Mouse (Mus musculus) small intestine, adult 2 months (tissue): ENCODE measurements around the gene Neurl2.

Source experiments
- CTCF ChIP-seq: fragments of 200-500 bp; IDR thresholded peaks from 2 replicates; pipeline ENCODE4 v1.5.1; 2012; ENCODE audit warnings: low read depth, mild to moderate bottlenecking, control low read depth, inconsistent platforms, low read length, moderate library complexity, mixed read lengths; ENCODE audit not compliant: insufficient replicate concordance, insufficient read length; ENCODE audit errors: extremely low read depth
- POLR2A ChIP-seq: fragments of 200-500 bp; IDR thresholded peaks from 2 replicates; pipeline ENCODE4 v1.6.1; 2012; ENCODE audit warnings: low read depth, mild to moderate bottlenecking, control low read depth, inconsistent platforms, low read length, moderate library complexity

DNA sequence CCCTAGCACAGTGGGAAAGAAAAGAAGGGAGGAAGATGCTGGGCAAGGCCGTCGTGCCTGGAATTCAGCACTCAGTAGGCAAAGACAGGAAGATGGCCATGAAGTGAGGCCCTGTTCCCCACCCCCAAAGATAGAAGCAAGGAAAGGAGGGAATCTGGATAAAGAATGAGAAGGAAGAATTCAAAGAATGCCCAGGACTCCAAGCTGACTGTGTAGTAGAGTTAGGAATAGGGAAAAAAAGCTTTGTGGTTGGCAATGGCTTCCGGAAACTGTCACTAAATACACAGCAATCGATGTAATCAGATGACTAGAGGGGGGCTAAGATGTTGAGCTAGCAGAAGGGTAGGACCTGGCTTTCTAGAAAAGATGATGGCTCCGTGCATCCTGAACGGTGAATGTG, 16.1 kb downstream of the Neurl2 start:
- TF ChIP-seq CTCF (no peak), POLR2A (no peak)
